Comparison of ENCODE assay signal across 34 mouse cellular contexts in genomic region chrX:11915984-11916383, GRCm38 (mm10).
A peak's percentile ranks its signal among the peaks of the same experiment; 100 is the strongest.
DNase-seq lines count a peak whose midpoint lies in the region; ATAC-seq lines count a peak whose summit lies in the region.
"Had no signal": no experiment of that assay in that cellular context is flagged by ENCODE, and none has a peak within 500 bp of the region (broad histone marks: within the 10 kb centered on the region; RNA-seq: fewer than 3 reads in every experiment).

No protein-coding gene starts in this region.

- no peak overlapping the region for H3K4me2 ChIP-seq in hindbrain, embryonic 13.5 days
- H3K4me2 ChIP-seq in hindbrain, embryonic 14.5 days (replicated peaks): no peak overlapping the region
- no peak overlapping the region for H3K4me2 ChIP-seq in midbrain, embryonic 14.5 days (ENCODE audit: low read length)
- H3K4me2 ChIP-seq in midbrain, embryonic 15.5 days: no peak overlapping the region
- no peak overlapping the region for H3K4me2 ChIP-seq in forebrain, embryonic 16.5 days (ENCODE audit: low read length)
- H3K4me2 ChIP-seq: embryonic facial prominence, embryonic 13.5 days; kidney, embryonic 15.5 days; limb, embryonic 15.5 days; liver, embryonic 13.5 days; neural tube, embryonic 12.5 days had no signal

- no peaks in the 10 kb centered on the region for H3K9me3 ChIP-seq in hindbrain, embryonic 13.5 days
- no peaks in the 10 kb centered on the region for H3K9me3 ChIP-seq in hindbrain, embryonic 14.5 days (ENCODE audit: control insufficient read depth, low read length)
- no peaks in the 10 kb centered on the region for H3K9me3 ChIP-seq in midbrain, embryonic 14.5 days (ENCODE audit: control insufficient read depth, low read length)
- H3K9me3 ChIP-seq in midbrain, embryonic 15.5 days: no peaks in the 10 kb centered on the region
- no peaks in the 10 kb centered on the region for H3K9me3 ChIP-seq in forebrain, embryonic 16.5 days (ENCODE audit: control insufficient read depth, low read length)
- H3K9me3 ChIP-seq: embryonic facial prominence, embryonic 13.5 days; kidney, embryonic 15.5 days; limb, embryonic 10.5 days; limb, embryonic 15.5 days; liver, embryonic 13.5 days; neural tube, embryonic 12.5 days had no signal

- peak overlapping the region; percentile 44; the same call in 1 of the 2 replicates for H3K27ac ChIP-seq in hindbrain, embryonic 13.5 days
- H3K27ac ChIP-seq in hindbrain, embryonic 14.5 days: no peak overlapping the region
- H3K27ac ChIP-seq in midbrain, embryonic 14.5 days (replicated peaks; ENCODE audit: low read depth, low read length): no peak overlapping the region; the same call in 1 of the 2 replicates
- H3K27ac ChIP-seq in midbrain, embryonic 15.5 days: no peak overlapping the region
- H3K27ac ChIP-seq in forebrain, embryonic 16.5 days (ENCODE audit: low read length): no peak overlapping the region
- H3K27ac ChIP-seq: embryonic facial prominence, embryonic 13.5 days; kidney, embryonic 15.5 days; limb, embryonic 10.5 days; limb, embryonic 15.5 days; liver, embryonic 13.5 days; neural tube, embryonic 12.5 days; stomach, postnatal 0 days had no signal

- peaks cover 23% of the 10 kb centered on the region; the same call in 1 of the 2 replicates for H3K27me3 ChIP-seq in hindbrain, embryonic 13.5 days
- peaks cover 12% of the 10 kb centered on the region; the same call in 1 of the 2 replicates for H3K27me3 ChIP-seq in hindbrain, embryonic 14.5 days (ENCODE audit: control insufficient read depth, insufficient read depth, low read length)
- no peaks in the 10 kb centered on the region for H3K27me3 ChIP-seq in midbrain, embryonic 14.5 days (ENCODE audit: control insufficient read depth, insufficient read depth, low read length)
- H3K27me3 ChIP-seq in midbrain, embryonic 15.5 days (replicated peaks): 0 out of 2 replicates have a peak, but pooled peaks cover under 1% of the 10 kb centered on the region
- no peaks in the 10 kb centered on the region; the same call in 1 of the 2 replicates for H3K27me3 ChIP-seq in forebrain, embryonic 16.5 days (replicated peaks; ENCODE audit: control insufficient read depth, insufficient read depth, low read length)
- H3K27me3 ChIP-seq: CH12.LX; liver, embryonic 13.5 days; neural tube, embryonic 12.5 days had no signal

- peak; percentile 23 to 43 for DNase-seq in cerebellum, postnatal 10 days
- DNase-seq in cerebellum, adult 11 months: no peak
- no peak for DNase-seq in hindbrain, embryonic 14.5 days (ENCODE audit: low spot score)
- peak; percentile 35 for DNase-seq in midbrain, embryonic 14.5 days
- DNase-seq in urinary bladder, adult 2 months (ENCODE audit: low spot score): no peak
- DNase-seq: adrenal gland, adult 8-10 months; cerebellum, adult 9-10 months; embryo, embryonic 11 days; gastrocnemius, postnatal 14 days; heart, postnatal 14 days; kidney, adult 11 months; kidney, postnatal 25 days; liver, embryonic 13.5 days; lung, adult 18-20 months; lung, postnatal 4 days; right cerebral cortex, postnatal 4 days; thymus, adult 18-20 months; thymus, postnatal 25 days had no signal

- no peak overlapping the region for H3K9ac ChIP-seq in hindbrain, embryonic 13.5 days
- no peak overlapping the region for H3K9ac ChIP-seq in hindbrain, embryonic 14.5 days
- no peak overlapping the region for H3K9ac ChIP-seq in midbrain, embryonic 14.5 days (replicated peaks; ENCODE audit: low read length)
- H3K9ac ChIP-seq in midbrain, embryonic 15.5 days: no peak overlapping the region
- no peak overlapping the region for H3K9ac ChIP-seq in forebrain, embryonic 16.5 days (replicated peaks; ENCODE audit: low read depth, low read length)
- H3K9ac ChIP-seq: embryonic facial prominence, embryonic 13.5 days; kidney, embryonic 15.5 days; limb, embryonic 15.5 days; liver, embryonic 13.5 days; neural tube, embryonic 12.5 days had no signal

- no peaks in the 10 kb centered on the region for H3K36me3 ChIP-seq in hindbrain, embryonic 13.5 days
- no peaks in the 10 kb centered on the region for H3K36me3 ChIP-seq in hindbrain, embryonic 14.5 days (replicated peaks; ENCODE audit: control insufficient read depth, insufficient read depth)
- H3K36me3 ChIP-seq in midbrain, embryonic 14.5 days (ENCODE audit: control insufficient read depth, insufficient read depth, low read length): no peaks in the 10 kb centered on the region
- no peaks in the 10 kb centered on the region for H3K36me3 ChIP-seq in midbrain, embryonic 15.5 days (replicated peaks)
- no peaks in the 10 kb centered on the region for H3K36me3 ChIP-seq in forebrain, embryonic 16.5 days (ENCODE audit: control insufficient read depth, insufficient read depth)
- H3K36me3 ChIP-seq: embryonic facial prominence, embryonic 13.5 days; kidney, embryonic 15.5 days; limb, embryonic 10.5 days; limb, embryonic 15.5 days; liver, embryonic 13.5 days; neural tube, embryonic 12.5 days had no signal

- WGBS in hindbrain, embryonic 13.5 days: 47% methylated on average over 10 of the region's 10 CpGs
- 55% methylated on average over 10 of the region's 10 CpGs for WGBS in hindbrain, embryonic 14.5 days
- WGBS in midbrain, embryonic 14.5 days: 57% methylated on average over 10 of the region's 10 CpGs
- WGBS in midbrain, embryonic 15.5 days: 52% methylated on average over 10 of the region's 10 CpGs
- 35% methylated on average over 10 of the region's 10 CpGs for WGBS in forebrain, embryonic 16.5 days

- no peak for ATAC-seq in hindbrain, embryonic 13.5 days (ENCODE audit: low FRiP score)
- no peak for ATAC-seq in hindbrain, embryonic 14.5 days (ENCODE audit: low FRiP score)
- ATAC-seq in midbrain, embryonic 14.5 days (ENCODE audit: low FRiP score, low TSS enrichment): no peak
- no peak for ATAC-seq in midbrain, embryonic 15.5 days (replicated peaks)
- ATAC-seq in forebrain, embryonic 16.5 days: peak; percentile 64
- ATAC-seq: inflammation-experienced regulatory T-cells, adult 6 months; lung, postnatal 0 days; midbrain, embryonic 16.5 days had no signal

- H3K4me3 ChIP-seq in hindbrain, embryonic 13.5 days: no peak overlapping the region
- no peak overlapping the region for H3K4me3 ChIP-seq in hindbrain, embryonic 14.5 days (replicated peaks; ENCODE audit: low read length)
- H3K4me3 ChIP-seq in midbrain, embryonic 14.5 days (replicated peaks; ENCODE audit: low read depth, low read length): no peak overlapping the region
- no peak overlapping the region for H3K4me3 ChIP-seq in midbrain, embryonic 15.5 days
- no peak overlapping the region for H3K4me3 ChIP-seq in forebrain, embryonic 16.5 days (replicated peaks; ENCODE audit: low read length)
- H3K4me3 ChIP-seq: embryonic facial prominence, embryonic 13.5 days; erythroblast, embryonic 14.5 days; kidney, embryonic 15.5 days; limb, embryonic 10.5 days; limb, embryonic 15.5 days; liver, embryonic 13.5 days; megakaryocyte, embryonic 14.5 days; myocyte; neural tube, embryonic 12.5 days had no signal

- H3K4me1 ChIP-seq in hindbrain, embryonic 13.5 days (replicated peaks): no peaks in the 10 kb centered on the region
- no peaks in the 10 kb centered on the region for H3K4me1 ChIP-seq in hindbrain, embryonic 14.5 days (replicated peaks; ENCODE audit: control insufficient read depth, insufficient read depth, low read length)
- H3K4me1 ChIP-seq in midbrain, embryonic 14.5 days (ENCODE audit: control insufficient read depth, insufficient read depth, low read length): no peaks in the 10 kb centered on the region
- no peaks in the 10 kb centered on the region for H3K4me1 ChIP-seq in midbrain, embryonic 15.5 days
- no peaks in the 10 kb centered on the region for H3K4me1 ChIP-seq in forebrain, embryonic 16.5 days (replicated peaks; ENCODE audit: control insufficient read depth, insufficient read depth, low read length)
- H3K4me1 ChIP-seq: embryonic facial prominence, embryonic 13.5 days; kidney, embryonic 15.5 days; limb, embryonic 10.5 days; limb, embryonic 15.5 days; megakaryocyte, embryonic 14.5 days; neural tube, embryonic 12.5 days had no signal

Comparison
In these comparisons a context has a peak if more than half of its experiments do, and no peak if none do; other contexts are left out.
1. DNase-seq: peak in cerebellum, postnatal 10 days (2 of 2) and midbrain, embryonic 14.5 days (single experiment); none in cerebellum, adult 11 months (single experiment), hindbrain, embryonic 14.5 days (single experiment) and urinary bladder, adult 2 months (single experiment).